Mouse (Mus musculus): ENCODE measurements at regions not wholly inside any gene's neighbourhood (a gene's known extent, or its start where the extent isn't known, plus 50 kb on each side); places are given as distances from the start of the nearest gene placed in this dataset.

- no peak overlapping the region for H3K4me3 ChIP-seq (replicated peaks; ENCODE audit: low read length)
- H3K9me3 ChIP-seq (ENCODE audit: control insufficient read depth, low read length): no peaks in the 10 kb centered on the region
- H3K4me1 ChIP-seq (replicated peaks; ENCODE audit: control insufficient read depth, insufficient read depth, low read length): no peaks in the 10 kb centered on the region; the same call in 1 of the 2 replicates
- 93% methylated on average over 6 of the region's 6 CpGs for whole genome bisulfite sequencing
- no peak overlapping the region for H3K9ac ChIP-seq (replicated peaks; ENCODE audit: low read depth, low read length)
- ATAC-seq: no peak
- no peak overlapping the region for H3K4me2 ChIP-seq (ENCODE audit: low read length)
- no peaks in the 10 kb centered on the region for H3K27me3 ChIP-seq (replicated peaks; ENCODE audit: control insufficient read depth, insufficient read depth, low read length)
- H3K27ac ChIP-seq (ENCODE audit: low read length): no peak overlapping the region
- H3K36me3 ChIP-seq (ENCODE audit: control insufficient read depth, insufficient read depth): no peaks in the 10 kb centered on the region
Observed at GRCm38 (mm10) chr10:96381664-96382063, 235.1 kb upstream of the Btg1 start.

DNA sequence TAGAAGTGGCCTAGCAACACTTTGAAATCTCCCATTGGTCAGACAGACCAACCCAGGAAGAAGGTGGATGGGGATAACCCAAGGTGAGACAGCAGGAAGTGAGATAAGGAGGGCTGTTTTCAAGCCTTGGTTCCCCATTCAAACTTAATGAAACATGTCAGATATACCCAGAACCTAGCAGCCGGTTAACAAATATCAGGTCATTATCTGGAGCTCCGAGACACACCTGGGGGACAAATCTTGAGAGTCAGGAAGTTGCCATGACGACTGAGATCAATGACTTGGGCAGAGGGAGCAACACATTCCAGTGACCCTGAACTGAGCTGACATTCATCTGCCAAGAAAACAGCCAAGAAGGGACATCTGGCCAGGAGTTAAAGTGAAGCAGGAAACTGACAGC is 225.1 kb upstream of the Btg1 start:
- no peaks in the 10 kb centered on the region for H3K27me3 ChIP-seq (replicated peaks; ENCODE audit: control insufficient read depth, insufficient read depth, low read length)
- H3K9me3 ChIP-seq (ENCODE audit: control insufficient read depth, low read length): no peaks in the 10 kb centered on the region
- H3K27ac ChIP-seq (ENCODE audit: low read length): no peak overlapping the region
- H3K4me3 ChIP-seq (replicated peaks; ENCODE audit: low read length): no peak overlapping the region
- no peaks in the 10 kb centered on the region for H3K36me3 ChIP-seq (ENCODE audit: control insufficient read depth, insufficient read depth)
- no peak overlapping the region for H3K9ac ChIP-seq (replicated peaks; ENCODE audit: low read depth, low read length)
- H3K4me2 ChIP-seq (ENCODE audit: low read length): no peak overlapping the region
- H3K4me1 ChIP-seq (replicated peaks; ENCODE audit: control insufficient read depth, insufficient read depth, low read length): no peaks in the 10 kb centered on the region
- no peak for ATAC-seq
- WGBS: 70% methylated on average over 3 of the region's 3 CpGs

- ATAC-seq: no peak
- no peak overlapping the region for H3K4me3 ChIP-seq (replicated peaks; ENCODE audit: low read length)
- 79% methylated on average over 1 of the region's 1 CpGs for WGBS
- H3K9me3 ChIP-seq (ENCODE audit: control insufficient read depth, low read length): no peaks in the 10 kb centered on the region
- H3K4me1 ChIP-seq (replicated peaks; ENCODE audit: control insufficient read depth, insufficient read depth, low read length): peaks cover 6% of the 10 kb centered on the region
- no peak overlapping the region for H3K4me2 ChIP-seq (ENCODE audit: low read length)
- no peak overlapping the region for H3K27ac ChIP-seq (ENCODE audit: low read length)
- no peaks in the 10 kb centered on the region for H3K27me3 ChIP-seq (replicated peaks; ENCODE audit: control insufficient read depth, insufficient read depth, low read length)
- no peak overlapping the region for H3K9ac ChIP-seq (replicated peaks; ENCODE audit: low read depth, low read length)
- H3K36me3 ChIP-seq (ENCODE audit: control insufficient read depth, insufficient read depth): no peaks in the 10 kb centered on the region
Observed at GRCm38 (mm10) chr10:96392836-96393235, 224.0 kb upstream of the Btg1 start.

DNA sequence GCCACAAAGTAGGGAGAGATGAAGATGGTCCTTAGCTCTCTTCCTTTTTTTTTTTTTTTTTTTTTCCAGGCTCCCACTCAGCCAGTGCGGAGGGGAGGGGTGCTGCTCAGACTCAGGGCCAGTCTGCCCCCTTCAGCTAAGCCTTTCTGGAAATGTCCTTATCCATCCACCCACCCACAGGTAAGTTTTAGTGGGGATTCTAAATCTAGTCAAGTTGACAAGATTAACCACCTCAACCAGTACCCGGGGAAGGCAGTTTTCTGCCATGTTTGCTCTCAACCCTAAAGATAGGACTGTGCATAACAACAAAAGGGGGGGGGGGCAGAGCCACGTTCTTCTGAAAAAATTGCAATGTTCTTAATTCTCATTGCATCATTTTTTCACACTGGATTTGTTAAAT is 222.6 kb upstream of the Btg1 start:
- peaks cover 11% of the 10 kb centered on the region for H3K4me1 ChIP-seq (replicated peaks; ENCODE audit: control insufficient read depth, insufficient read depth, low read length)
- 92% methylated on average over 3 of the region's 3 CpGs for WGBS
- no peak for ATAC-seq

GRCm38 (mm10) chr10:96395017-96395416 is 221.8 kb upstream of the Btg1 start:
- no peak overlapping the region for H3K27ac ChIP-seq (ENCODE audit: low read length)
- no peaks in the 10 kb centered on the region for H3K36me3 ChIP-seq (ENCODE audit: control insufficient read depth, insufficient read depth)
- no peaks in the 10 kb centered on the region for H3K27me3 ChIP-seq (replicated peaks; ENCODE audit: control insufficient read depth, insufficient read depth, low read length)
- WGBS: 78% methylated on average over 3 of the region's 3 CpGs
- H3K9me3 ChIP-seq (ENCODE audit: control insufficient read depth, low read length): no peaks in the 10 kb centered on the region
- H3K4me1 ChIP-seq (replicated peaks; ENCODE audit: control insufficient read depth, insufficient read depth, low read length): peaks cover 11% of the 10 kb centered on the region
- no peak overlapping the region for H3K9ac ChIP-seq (replicated peaks; ENCODE audit: low read depth, low read length)
- H3K4me3 ChIP-seq (replicated peaks; ENCODE audit: low read length): no peak overlapping the region
- H3K4me2 ChIP-seq (ENCODE audit: low read length): no peak overlapping the region
- ATAC-seq: no peak

More for the DNA sequence above, 222.6 kb upstream of the Btg1 start:
- Histone ChIP-seq H3K27ac (ENCODE audit: low read length) (no peak overlapping the region), H3K9me3 (ENCODE audit: control insufficient read depth, low read length) (no peaks in the 10 kb centered on the region), H3K4me2 (ENCODE audit: low read length) (no peak overlapping the region), H3K27me3 (replicated peaks; ENCODE audit: control insufficient read depth, insufficient read depth, low read length) (no peaks in the 10 kb centered on the region), H3K9ac (replicated peaks; ENCODE audit: low read depth, low read length) (no peak overlapping the region), H3K4me3 (replicated peaks; ENCODE audit: low read length) (no peak overlapping the region), H3K36me3 (ENCODE audit: control insufficient read depth, insufficient read depth) (no peaks in the 10 kb centered on the region)

DNA sequence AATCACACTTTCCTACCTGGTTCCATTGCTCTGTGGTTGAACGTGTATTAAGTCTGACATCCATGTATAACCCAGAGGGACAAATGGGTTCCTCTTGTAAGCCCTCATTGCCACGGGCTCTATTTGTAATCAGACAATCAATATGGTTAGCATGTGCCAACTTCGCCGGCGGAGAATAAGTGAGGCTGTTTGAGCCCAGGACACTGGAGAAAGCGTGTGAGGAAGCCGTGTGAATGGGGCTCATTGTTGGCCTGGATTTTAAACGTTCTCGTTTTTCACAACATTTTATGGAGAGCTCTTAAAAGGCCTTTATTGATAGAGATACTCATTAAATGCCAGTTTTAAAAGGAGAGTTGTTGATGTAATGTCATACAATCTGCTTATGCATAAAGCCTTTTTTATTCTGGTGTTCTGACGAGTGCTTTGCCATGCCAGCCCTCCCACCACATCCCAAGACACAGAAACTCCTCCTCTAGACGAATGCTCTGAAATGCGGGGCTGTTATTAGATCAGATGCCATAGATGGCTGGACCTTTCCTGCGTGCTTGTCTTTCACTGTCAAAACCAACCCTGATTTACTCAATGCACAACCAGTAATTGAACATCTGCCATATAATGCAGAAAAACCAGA is 218.8 kb upstream of the Btg1 start:
- no peaks in the 10 kb centered on the region for H3K27me3 ChIP-seq (replicated peaks; ENCODE audit: control insufficient read depth, insufficient read depth, low read length)
- H3K9ac ChIP-seq (replicated peaks; ENCODE audit: low read depth, low read length): no peak overlapping the region
- H3K27ac ChIP-seq (ENCODE audit: low read length): peak overlapping the region; percentile 26; the same call in 1 of the 2 replicates
- peak; percentile 85 for ATAC-seq
- H3K4me3 ChIP-seq (replicated peaks; ENCODE audit: low read length): 0 out of 2 replicates have a peak overlapping the region, but pooled peaks have one; percentile 1
- H3K36me3 ChIP-seq (ENCODE audit: control insufficient read depth, insufficient read depth): no peaks in the 10 kb centered on the region
- H3K9me3 ChIP-seq (ENCODE audit: control insufficient read depth, low read length): no peaks in the 10 kb centered on the region
- 10% methylated on average over 13 of the region's 13 CpGs for WGBS
- H3K4me2 ChIP-seq (ENCODE audit: low read length): peak overlapping the region; percentile 33
- H3K4me1 ChIP-seq (replicated peaks; ENCODE audit: control insufficient read depth, insufficient read depth, low read length): peaks cover 11% of the 10 kb centered on the region

GRCm38 (mm10) chr10:96398562-96399288 is 218.1 kb upstream of the Btg1 start:
- Histone ChIP-seq H3K9me3 (ENCODE audit: control insufficient read depth, low read length) (no peaks in the 10 kb centered on the region), H3K27me3 (replicated peaks; ENCODE audit: control insufficient read depth, insufficient read depth, low read length) (no peaks in the 10 kb centered on the region), H3K4me3 (replicated peaks; ENCODE audit: low read length) (no peak overlapping the region), H3K27ac (ENCODE audit: low read length) (0 out of 2 replicates have a peak overlapping the region, but pooled peaks have one; percentile 26), H3K4me1 (replicated peaks; ENCODE audit: control insufficient read depth, insufficient read depth, low read length) (peaks cover 11% of the 10 kb centered on the region), H3K36me3 (ENCODE audit: control insufficient read depth, insufficient read depth) (no peaks in the 10 kb centered on the region), H3K9ac (replicated peaks; ENCODE audit: low read depth, low read length) (no peak overlapping the region), H3K4me2 (ENCODE audit: low read length) (peak overlapping the region; percentile 33)
- ATAC-seq: peak; percentile 45
- whole genome bisulfite sequencing: 43% methylated on average over 9 of the region's 9 CpGs

GRCm38 (mm10) chr10:96399636-96400400 is 217.0 kb upstream of the Btg1 start:
- Histone ChIP-seq H3K4me2 (ENCODE audit: low read length) (no peak overlapping the region), H3K4me3 (replicated peaks; ENCODE audit: low read length) (no peak overlapping the region), H3K27ac (ENCODE audit: low read length) (no peak overlapping the region), H3K36me3 (ENCODE audit: control insufficient read depth, insufficient read depth) (no peaks in the 10 kb centered on the region), H3K9ac (replicated peaks; ENCODE audit: low read depth, low read length) (no peak overlapping the region), H3K9me3 (ENCODE audit: control insufficient read depth, low read length) (no peaks in the 10 kb centered on the region), H3K4me1 (replicated peaks; ENCODE audit: control insufficient read depth, insufficient read depth, low read length) (peaks cover 11% of the 10 kb centered on the region), H3K27me3 (replicated peaks; ENCODE audit: control insufficient read depth, insufficient read depth, low read length) (no peaks in the 10 kb centered on the region)
- 69% methylated on average over 8 of the region's 8 CpGs for WGBS
- no peak for ATAC-seq

DNA sequence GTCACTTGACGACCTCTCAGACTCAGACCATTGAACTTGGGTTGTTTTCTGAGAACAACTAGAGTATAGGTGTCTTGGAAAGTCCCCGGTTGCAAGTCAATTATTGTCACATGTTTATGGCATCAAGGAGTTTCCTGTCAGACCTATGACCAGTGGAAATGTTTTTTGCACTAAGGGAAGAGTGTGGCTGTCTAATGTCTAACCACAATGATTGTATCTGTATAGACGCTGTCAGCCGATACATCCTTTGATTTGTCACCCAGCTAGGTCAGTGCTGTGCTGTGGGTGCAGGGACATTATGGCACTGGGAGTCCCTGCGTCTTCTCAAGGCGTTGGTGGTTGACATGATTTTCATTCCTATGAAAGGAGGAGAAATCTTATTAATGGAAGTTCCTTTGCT is 216.0 kb upstream of the Btg1 start:
- no peak overlapping the region for H3K4me3 ChIP-seq (replicated peaks; ENCODE audit: low read length)
- no peak overlapping the region for H3K27ac ChIP-seq (ENCODE audit: low read length)
- ATAC-seq: no peak
- no peak overlapping the region for H3K4me2 ChIP-seq (ENCODE audit: low read length)
- no peaks in the 10 kb centered on the region for H3K36me3 ChIP-seq (ENCODE audit: control insufficient read depth, insufficient read depth)
- WGBS: 93% methylated on average over 6 of the region's 6 CpGs
- no peaks in the 10 kb centered on the region for H3K27me3 ChIP-seq (replicated peaks; ENCODE audit: control insufficient read depth, insufficient read depth, low read length)
- H3K4me1 ChIP-seq (replicated peaks; ENCODE audit: control insufficient read depth, insufficient read depth, low read length): peaks cover 11% of the 10 kb centered on the region
- no peak overlapping the region for H3K9ac ChIP-seq (replicated peaks; ENCODE audit: low read depth, low read length)
- no peaks in the 10 kb centered on the region for H3K9me3 ChIP-seq (ENCODE audit: control insufficient read depth, low read length)
